In the genomic region with DNA sequence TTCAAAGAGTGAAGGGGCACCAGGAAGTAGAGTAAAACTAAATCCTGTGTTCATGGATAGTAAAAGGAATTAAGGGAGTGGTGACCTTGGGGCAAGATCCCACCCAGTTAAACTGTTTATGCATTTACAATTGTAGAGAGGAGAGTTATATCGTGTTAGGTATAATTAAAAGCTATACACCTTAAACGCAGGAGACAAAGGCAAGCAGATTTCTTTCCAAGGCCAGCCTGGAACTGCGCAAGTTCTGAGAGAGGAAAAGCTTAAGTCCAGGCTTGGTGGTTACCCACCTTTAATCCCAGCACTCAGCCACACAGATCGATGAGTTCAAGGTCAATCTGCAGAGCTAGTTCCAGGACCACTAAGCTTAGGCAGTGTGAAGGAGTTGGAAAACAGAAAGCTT, we compare ENCODE assay signal across 27 mouse cellular contexts. TPM values are rescaled to one million over a fixed set of nuclear protein-coding genes. Genes with fewer than 3 reads are reported as not detected.
A peak's percentile ranks its signal among the peaks of the same experiment; 100 is the strongest.
DNase-seq lines count a peak whose midpoint lies in the region; ATAC-seq and TF ChIP-seq lines count a peak whose summit lies in the region.
"Had no signal": no experiment of that assay in that cellular context is flagged by ENCODE, and none has a peak within 500 bp of the region (broad histone marks: within the 10 kb centered on the region; RNA-seq: fewer than 3 reads in every experiment).

No protein-coding gene starts in this region.

- TF ChIP-seq EP300 in liver, postnatal 0 days (IDR thresholded peaks at IDR 0.05; ENCODE audit: low read depth): no peak

- peak; percentile 48 for DNase-seq in liver, adult 2 months (ENCODE audit: extremely low read depth, low read depth, low spot score)
- no peak for DNase-seq in liver, postnatal 0 days
- peak; percentile 67 for DNase-seq in ZHBTc4 (ENCODE audit: low read depth, low spot score)
- DNase-seq in right cerebral cortex, postnatal 4 days: no peak
- DNase-seq in spleen, adult 18-20 months: no peak
- DNase-seq: adrenal gland, adult 8-10 months; adrenal gland, postnatal 25 days; cerebellum, adult 11-12 months; cerebellum, adult 8-10 months; cerebellum, postnatal 10 days; cerebellum, postnatal 36 days; embryo, embryonic 11 days; gastrocnemius, postnatal 10 days; heart, adult 11 months had no signal

- H3K27ac ChIP-seq in liver, adult 2 months (replicated peaks; ENCODE audit: insufficient read depth, low read depth, low read length): no peak overlapping the region
- H3K27ac ChIP-seq in liver, postnatal 0 days (ENCODE audit: low read depth): no peak overlapping the region
- H3K27ac ChIP-seq in intestine, postnatal 0 days (ENCODE audit: low read depth, low read length): no peak overlapping the region
- H3K27ac ChIP-seq: embryonic facial prominence, embryonic 10.5 days; embryonic facial prominence, embryonic 13.5 days; forebrain, embryonic 10.5 days; forebrain, embryonic 13.5 days; hindbrain, embryonic 12.5 days; hindbrain, embryonic 15.5 days had no signal

- no peak overlapping the region for H3K4me2 ChIP-seq in liver, postnatal 0 days (ENCODE audit: low read depth, low read length)
- no peak overlapping the region for H3K4me2 ChIP-seq in intestine, postnatal 0 days (replicated peaks; ENCODE audit: low read depth)
- H3K4me2 ChIP-seq: embryonic facial prominence, embryonic 13.5 days; forebrain, embryonic 13.5 days; heart, embryonic 11.5 days; hindbrain, embryonic 12.5 days; hindbrain, embryonic 15.5 days had no signal

- no peak for ATAC-seq in liver, postnatal 0 days
- ATAC-seq in intestine, postnatal 0 days: peak; percentile 42; the same call in 1 of the 2 replicates
- ATAC-seq: forebrain, embryonic 13.5 days; forebrain, embryonic 16.5 days had no signal

- TF ChIP-seq CTCF in liver, adult 2 months (IDR thresholded peaks at IDR 0.05; ENCODE audit: low read depth, low read length): no peak
- TF ChIP-seq CTCF in liver, postnatal 0 days (IDR thresholded peaks at IDR 0.05; ENCODE audit: low read depth): no peak
- TF ChIP-seq CTCF in intestine, postnatal 0 days (IDR thresholded peaks at IDR 0.05; ENCODE audit: low read depth): no peak

- H3K36me3 ChIP-seq in liver, adult 2 months (ENCODE audit: control insufficient read depth, insufficient read depth, low read length): no peaks in the 10 kb centered on the region
- H3K36me3 ChIP-seq in liver, postnatal 0 days (replicated peaks; ENCODE audit: insufficient read depth, low read length): no peaks in the 10 kb centered on the region
- H3K36me3 ChIP-seq in intestine, postnatal 0 days (ENCODE audit: control insufficient read depth, insufficient read depth): no peaks in the 10 kb centered on the region
- H3K36me3 ChIP-seq: embryonic facial prominence, embryonic 10.5 days; embryonic facial prominence, embryonic 13.5 days; forebrain, embryonic 10.5 days; hindbrain, embryonic 12.5 days; hindbrain, embryonic 15.5 days had no signal

- no peaks in the 10 kb centered on the region for H3K9me3 ChIP-seq in liver, postnatal 0 days (ENCODE audit: low read length)
- H3K9me3 ChIP-seq in intestine, postnatal 0 days (ENCODE audit: control insufficient read depth): no peaks in the 10 kb centered on the region
- H3K9me3 ChIP-seq: embryonic facial prominence, embryonic 10.5 days; embryonic facial prominence, embryonic 13.5 days; forebrain, embryonic 10.5 days; forebrain, embryonic 13.5 days; hindbrain, embryonic 12.5 days; hindbrain, embryonic 15.5 days had no signal

- no peak overlapping the region for H3K4me3 ChIP-seq in liver, adult 2 months (ENCODE audit: insufficient read depth, low read depth, low read length)
- H3K4me3 ChIP-seq in liver, postnatal 0 days (ENCODE audit: low read depth, low read length): no peak overlapping the region
- H3K4me3 ChIP-seq in intestine, postnatal 0 days (ENCODE audit: low read depth, low read length): no peak overlapping the region
- H3K4me3 ChIP-seq: embryonic facial prominence, embryonic 10.5 days; embryonic facial prominence, embryonic 13.5 days; erythroblast, embryonic 14.5 days; forebrain, embryonic 10.5 days; forebrain, embryonic 13.5 days; hindbrain, embryonic 12.5 days; hindbrain, embryonic 15.5 days had no signal

- no peaks in the 10 kb centered on the region for H3K27me3 ChIP-seq in liver, adult 2 months (ENCODE audit: control insufficient read depth, insufficient read depth, low read length)
- H3K27me3 ChIP-seq in liver, postnatal 0 days (ENCODE audit: insufficient read depth, low read length): no peaks in the 10 kb centered on the region
- H3K27me3 ChIP-seq in intestine, postnatal 0 days (replicated peaks; ENCODE audit: control insufficient read depth, insufficient read depth, low read length): no peaks in the 10 kb centered on the region
- H3K27me3 ChIP-seq: embryonic facial prominence, embryonic 13.5 days; forebrain, embryonic 13.5 days; hindbrain, embryonic 12.5 days; hindbrain, embryonic 15.5 days had no signal

- H3K79me2 ChIP-seq in liver, adult 2 months (ENCODE audit: control insufficient read depth, insufficient read depth, low read length): no peaks in the 10 kb centered on the region; the same call in 1 of the 2 replicates

- no peak overlapping the region for H3K9ac ChIP-seq in liver, adult 2 months (ENCODE audit: low read depth, low read length)
- no peak overlapping the region for H3K9ac ChIP-seq in liver, postnatal 0 days (replicated peaks)
- H3K9ac ChIP-seq in intestine, postnatal 0 days (ENCODE audit: low read depth, low read length): no peak overlapping the region
- H3K9ac ChIP-seq: embryonic facial prominence, embryonic 13.5 days; forebrain, embryonic 13.5 days; hindbrain, embryonic 12.5 days; hindbrain, embryonic 15.5 days had no signal

- 44% methylated on average over 4 of the region's 4 CpGs for WGBS in liver, adult 2 months
- WGBS in liver, postnatal 0 days (ENCODE audit: insufficient replicate concordance): 75% methylated on average over 4 of the region's 4 CpGs
- 47% methylated on average over 4 of the region's 4 CpGs for WGBS in intestine, postnatal 0 days

- TF ChIP-seq POLR2A in liver, adult 2 months (IDR thresholded peaks at IDR 0.05; ENCODE audit: extremely low read depth, insufficient read depth, low read length): no peak

- H3K4me1 ChIP-seq in liver, adult 2 months (ENCODE audit: control insufficient read depth, insufficient read depth, low read length): peaks cover 13% of the 10 kb centered on the region
- peaks cover 3% of the 10 kb centered on the region; the same call in 1 of the 2 replicates for H3K4me1 ChIP-seq in liver, postnatal 0 days (ENCODE audit: insufficient read depth)
- H3K4me1 ChIP-seq in intestine, postnatal 0 days (replicated peaks; ENCODE audit: control insufficient read depth, insufficient read depth, low read length): no peaks in the 10 kb centered on the region
- H3K4me1 ChIP-seq: embryonic facial prominence, embryonic 13.5 days; hindbrain, embryonic 12.5 days; hindbrain, embryonic 15.5 days had no signal

RNA-seq across cellular contexts. Expression of gene Spata17, which starts 4.5 kb away (rescaled TPM):
- total RNA-seq in liver, adult 2 months (2014; rRNA removed): 0.83 and 0.94 TPM in 2 replicates
- polyA plus RNA-seq in liver, adult 2 months (2012; rRNA removed): 0.15 TPM in 1 of 2 replicates, not detected in the other
- 0.24 and 0.41 TPM in 2 replicates for polyA plus RNA-seq in liver, postnatal 0 days (2015; fragmentation: Nextera tagmentation; extraction: Ambion mirVana)
- polyA plus RNA-seq in intestine, postnatal 0 days (2015; fragmentation: Nextera tagmentation; extraction: Ambion mirVana): 0.13 and 0.31 TPM in 2 replicates
- total RNA-seq: gastrocnemius, postnatal 4 days; hematopoietic stem cell, adult 5-6 weeks; MEL had no signal
- polyA plus RNA-seq: erythroblast, embryonic 14.5 days had no signal

RNA-seq across cellular contexts. Expression of gene Gpatch2, which starts 4.6 kb away (rescaled TPM):
- total RNA-seq in liver, adult 2 months (2014; rRNA removed): 14.7 and 15.9 TPM in 2 replicates
- 6.3 and 7.1 TPM in 2 replicates for polyA plus RNA-seq in liver, adult 2 months (2012; rRNA removed)
- 5.1 and 5.4 TPM in 2 replicates for polyA plus RNA-seq in liver, postnatal 0 days (2015; fragmentation: Nextera tagmentation; extraction: Ambion mirVana)
- polyA plus RNA-seq in intestine, postnatal 0 days (2015; fragmentation: Nextera tagmentation; extraction: Ambion mirVana): 8.9 and 10.5 TPM in 2 replicates

Comparison
In these comparisons a context has a peak if more than half of its experiments do, and no peak if none do; other contexts are left out.
1. DNase-seq: peak in liver, adult 2 months (single experiment) and ZHBTc4 (single experiment); none in liver, postnatal 0 days (single experiment), right cerebral cortex, postnatal 4 days (single experiment) and spleen, adult 18-20 months (0 of 2).